Mouse (Mus musculus) small intestine, adult 2 months (tissue): ENCODE data around the gene Eif2b1.

Source experiments
- CTCF ChIP-seq: fragments of 200-500 bp; IDR thresholded peaks from 2 replicates; pipeline ENCODE4 v1.5.1; 2012; ENCODE audit warnings: low read depth, mild to moderate bottlenecking, control low read depth, inconsistent platforms, low read length, moderate library complexity, mixed read lengths; ENCODE audit not compliant: insufficient replicate concordance, insufficient read length; ENCODE audit errors: extremely low read depth
- POLR2A ChIP-seq: fragments of 200-500 bp; IDR thresholded peaks from 2 replicates; pipeline ENCODE4 v1.6.1; 2012; ENCODE audit warnings: low read depth, mild to moderate bottlenecking, control low read depth, inconsistent platforms, low read length, moderate library complexity

DNA sequence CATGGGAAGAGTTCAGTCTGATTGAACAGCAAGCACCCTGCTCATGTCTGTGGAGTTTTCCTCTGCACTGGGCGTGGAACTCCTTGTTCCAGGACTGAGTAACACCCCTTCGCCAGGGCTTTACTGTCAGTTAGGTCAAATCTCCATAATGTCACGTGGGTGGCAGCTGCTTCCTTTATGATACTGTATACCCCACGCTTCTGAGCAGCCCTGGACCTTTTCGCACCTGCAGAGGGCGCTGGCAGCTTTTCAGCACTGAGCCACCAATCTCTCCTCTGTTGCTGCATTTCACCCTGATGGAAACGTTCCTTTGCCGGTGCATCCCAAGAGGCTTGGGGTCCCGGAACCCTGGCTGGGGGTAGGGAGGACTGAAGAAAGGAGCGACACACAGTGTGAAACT lies 32.0 kb upstream of the Eif2b1 start:
- TF ChIP-seq POLR2A (no peak), CTCF (peak; percentile 26; the same call in 1 of the 2 replicates)
